Mouse (Mus musculus) frontal cortex, postnatal 36 days (tissue): ENCODE measurements at regions not wholly inside any gene's neighbourhood (a gene's known extent, or its start where the extent isn't known, plus 50 kb on each side); places are given as distances from the start of the nearest gene placed in this dataset.
"Not testable (repeated sequence)": the region's sequence is repeated elsewhere in the genome, so short reads cannot be mapped to it uniquely, and the experiment has no call there.

Source experiments
- DNase-seq, 2 experiments: peaks; one replicate each; pipeline ENCODE4 v3.0.0; 2022; ENCODE audit warnings: low spot score in 2 of 2

GRCm38 (mm10) chr2:71597956-71598355 is 51.4 kb upstream of the Dlx2 start:
- no peak for DNase-seq

- peak; percentile 42 to 46 for DNase-seq
Measured at GRCm38 (mm10) chr2:71598368-71598767, 51.8 kb upstream of the Dlx2 start.

GRCm38 (mm10) chr2:71598778-71599177 is 52.2 kb upstream of the Dlx2 start:
- DNase-seq, result peak; percentile 76 to 88

GRCm38 (mm10) chr2:71600213-71600612 is 53.7 kb upstream of the Dlx2 start:
- DNase-seq, result no peak

GRCm38 (mm10) chr2:71600999-71601398 is 54.4 kb upstream of the Dlx2 start:
- DNase-seq, result no peak

- DNase-seq, result not testable (repeated sequence)
Measured at GRCm38 (mm10) chr2:71603796-71604195, 57.2 kb upstream of the Dlx2 start.

- DNase-seq, result no peak
Measured at GRCm38 (mm10) chr2:71605606-71606005, 59.1 kb upstream of the Dlx2 start.

- DNase-seq, result no peak
Measured at GRCm38 (mm10) chr2:71607087-71607502, 60.5 kb upstream of the Dlx2 start.

- DNase-seq, result no peak
Measured at GRCm38 (mm10) chr2:71613216-71613615, 66.7 kb upstream of the Dlx2 start.

GRCm38 (mm10) chr2:71616526-71616925 is 70.0 kb upstream of the Dlx2 start:
- no peak for DNase-seq

GRCm38 (mm10) chr2:71621458-71621857 is 74.9 kb upstream of the Dlx2 start:
- no peak for DNase-seq

- DNase-seq, result peak in 1 of 2 experiments; percentile 8
Measured at GRCm38 (mm10) chr2:71622532-71623099, 76.1 kb upstream of the Dlx2 start.

GRCm38 (mm10) chr2:71623134-71623533 is 76.6 kb upstream of the Dlx2 start:
- DNase-seq, result no peak

GRCm38 (mm10) chr2:71625298-71625902 is 78.8 kb upstream of the Dlx2 start:
- peak; percentile 72 to 75 for DNase-seq

GRCm38 (mm10) chr2:71626404-71626803 is 79.8 kb upstream of the Dlx2 start:
- DNase-seq, result no peak

- DNase-seq, result peak; percentile 52 to 67
Measured at GRCm38 (mm10) chr2:71627097-71627755, 80.7 kb upstream of the Dlx2 start.

- DNase-seq, result peak in 1 of 2 experiments; percentile 12
Measured at GRCm38 (mm10) chr2:71628821-71629220, 82.3 kb upstream of the Dlx2 start.

- peak; percentile 60 to 67 for DNase-seq
Measured at GRCm38 (mm10) chr2:71629301-71630142, 83.0 kb upstream of the Dlx2 start.

- DNase-seq, result no peak
Measured at GRCm38 (mm10) chr2:71630143-71630463, 83.5 kb upstream of the Dlx2 start.

GRCm38 (mm10) chr2:71633471-71633870 is 86.9 kb upstream of the Dlx2 start:
- DNase-seq, result no peak

GRCm38 (mm10) chr2:71634471-71634870 is 87.9 kb upstream of the Dlx2 start:
- peak; percentile 20 to 31 for DNase-seq

- no peak for DNase-seq
Measured at GRCm38 (mm10) chr2:71636134-71636533, 89.6 kb upstream of the Dlx2 start.
